ENCODE assay signal across 1 mouse cellular context in the genomic region with DNA sequence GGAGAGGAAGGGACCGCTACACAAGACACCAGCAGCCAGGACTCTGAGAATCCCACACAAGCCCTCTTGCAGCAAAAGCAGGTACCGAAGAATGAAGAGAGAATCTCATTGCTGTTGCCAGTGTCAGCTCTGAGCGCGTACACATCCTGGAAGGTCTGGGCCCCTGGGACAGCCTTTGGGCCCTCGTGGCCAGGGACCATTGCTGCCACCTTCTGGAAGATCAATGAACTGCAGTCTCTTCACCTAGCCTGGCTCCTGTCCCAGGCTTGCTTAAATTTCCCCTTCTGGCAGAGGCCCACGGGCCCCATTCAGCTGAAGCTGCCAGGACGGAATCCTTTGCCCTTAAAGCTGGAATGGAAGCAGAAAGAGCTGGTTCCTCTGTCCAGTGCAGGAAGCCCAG.
TF ChIP-seq lines count a peak whose summit lies in the region.

No protein-coding gene starts in this region.

TF ChIP-seq in MEL, 35 proteins besides CTCF, POLR2A, EP300 and RAD21 (continued from another document):
- TF ChIP-seq JUND (IDR thresholded peaks at IDR 0.05; ENCODE audit: low read depth, low read length) (no peak), USF2 (IDR thresholded peaks at IDR 0.05; ENCODE audit: borderline replicate concordance in 1 of 2, insufficient read depth in 1 of 2, low read depth in 1 of 2, low read length in 2 of 2) (no peak), MAZ (IDR thresholded peaks at IDR 0.05; ENCODE audit: low read depth, low read length) (no peak), NELFE (IDR thresholded peaks at IDR 0.05; ENCODE audit: low read depth, low read length) (no peak), MAX (IDR thresholded peaks at IDR 0.05; ENCODE audit: low read length) (0 out of 2 replicates have a peak, but pooled peaks have one; percentile 19), BHLHE40 (IDR thresholded peaks at IDR 0.05; ENCODE audit: borderline replicate concordance, low read depth, low read length) (no peak), ZMIZ1 (IDR thresholded peaks at IDR 0.05; ENCODE audit: low read depth, low read length) (no peak), TCF12 (IDR thresholded peaks at IDR 0.05; ENCODE audit: low read depth, low read length) (no peak), HCFC1 (IDR thresholded peaks at IDR 0.05; ENCODE audit: low read depth, low read length) (no peak), ETS1 (IDR thresholded peaks at IDR 0.05; ENCODE audit: low read depth, low read length) (no peak), SMC3 (IDR thresholded peaks at IDR 0.05; ENCODE audit: low read depth, low read length) (peak; percentile 88), CHD1 (IDR thresholded peaks at IDR 0.05; ENCODE audit: low read depth, low read length) (no peak), MAFK (IDR thresholded peaks at IDR 0.05; ENCODE audit: borderline replicate concordance, low read depth, low read length) (no peak), CHD2 (IDR thresholded peaks at IDR 0.05; ENCODE audit: low read length) (no peak), MYB (IDR thresholded peaks at IDR 0.05; ENCODE audit: low read depth, low read length) (no peak)
TF ChIP-seq in MEL: peak in this region for 4.
